Mouse (Mus musculus): ENCODE results near the gene Rprd1b. TPM values are rescaled to one million over a fixed set of nuclear protein-coding genes. Genes with fewer than 3 reads are reported as not detected.

Gene Rprd1b
- 10 to 100 TPM; 28.3 to 37.7 TPM for total RNA-seq (2021)

DNA sequence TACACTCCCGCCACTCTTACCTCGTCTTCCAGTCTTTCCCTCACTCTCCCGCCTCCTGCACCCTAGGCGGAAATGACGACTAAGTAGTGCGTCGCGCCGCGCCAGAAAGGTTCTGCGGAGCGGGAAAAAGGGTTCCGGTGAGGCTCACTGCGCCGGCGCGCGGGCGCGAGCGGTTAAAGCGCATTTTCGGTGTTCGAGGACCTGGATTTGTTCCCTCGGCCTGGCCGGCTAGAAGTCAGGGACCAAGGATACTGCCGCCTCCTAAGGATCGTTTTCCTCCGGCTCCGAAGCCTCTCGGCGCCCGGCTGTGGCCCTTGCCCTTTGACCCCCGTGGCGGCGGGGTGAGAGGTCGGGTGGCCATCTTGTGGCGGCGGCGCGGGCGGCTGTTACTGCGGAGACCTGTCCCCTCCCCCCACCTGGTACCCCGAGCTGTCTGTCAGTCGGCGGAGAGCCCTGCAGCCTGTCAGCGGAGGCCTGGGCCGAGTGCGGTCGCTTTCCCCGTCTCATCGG, at the start of gene Rprd1b, which contains the start of gene Tti1:
Gene Rprd1b, plus strand, starts transcription at position 144 of the 510 bp plus-strand sequence.
Gene Tti1, minus strand, starts transcription at position 80 of the 510 bp plus-strand sequence.
- peak; percentile 95 to 98 for DNase-seq
- intact Hi-C loops (cut with DNase I), result no loop called here

DNA sequence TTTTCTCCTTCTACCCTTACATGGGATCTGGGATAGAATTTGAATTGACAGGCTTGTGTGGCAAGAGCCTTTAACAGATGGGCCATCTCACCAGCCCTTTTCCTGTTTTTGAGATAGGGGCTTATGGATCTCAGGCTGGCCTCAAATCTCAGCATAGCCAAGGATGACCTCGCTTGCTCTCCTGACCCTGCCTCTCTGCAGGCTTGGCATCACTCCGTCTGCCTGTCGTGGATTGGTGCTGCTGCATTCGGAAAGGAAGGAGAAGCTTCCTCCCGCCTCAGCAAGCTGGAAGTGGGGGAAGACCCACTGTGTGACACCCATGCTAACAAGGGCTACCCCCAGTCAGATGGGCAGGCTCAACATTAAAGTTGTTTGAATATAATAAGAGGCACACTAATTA, 49.1 kb upstream of the Rprd1b start:
- intact Hi-C loops (cut with DNase I), result no loop called here

DNA sequence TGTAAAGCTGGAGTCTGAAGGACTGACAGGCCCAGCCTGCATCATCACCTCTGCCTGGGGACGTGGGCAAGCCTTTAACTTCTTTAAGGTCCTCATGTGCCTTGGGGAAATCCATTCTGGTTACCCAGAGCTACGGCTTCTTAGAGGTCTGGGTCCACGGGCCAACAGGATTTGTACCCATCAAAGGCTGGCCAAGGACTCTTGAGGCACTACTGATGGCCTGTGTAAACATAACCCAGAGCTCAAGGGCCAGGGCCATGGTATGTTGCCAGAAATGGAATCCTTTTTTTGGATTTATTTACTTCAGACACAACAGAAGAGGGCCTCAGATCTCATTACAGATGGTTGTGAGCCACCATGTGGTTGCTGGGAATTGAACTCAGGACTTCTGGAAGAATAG, 45.6 kb upstream of the Rprd1b start:
- intact Hi-C loops (cut with DNase I), result no loop called here
- DNase-seq, result no peak

More for the DNA sequence above, 49.1 kb upstream of the Rprd1b start:
- DNase-seq, result no peak

DNA sequence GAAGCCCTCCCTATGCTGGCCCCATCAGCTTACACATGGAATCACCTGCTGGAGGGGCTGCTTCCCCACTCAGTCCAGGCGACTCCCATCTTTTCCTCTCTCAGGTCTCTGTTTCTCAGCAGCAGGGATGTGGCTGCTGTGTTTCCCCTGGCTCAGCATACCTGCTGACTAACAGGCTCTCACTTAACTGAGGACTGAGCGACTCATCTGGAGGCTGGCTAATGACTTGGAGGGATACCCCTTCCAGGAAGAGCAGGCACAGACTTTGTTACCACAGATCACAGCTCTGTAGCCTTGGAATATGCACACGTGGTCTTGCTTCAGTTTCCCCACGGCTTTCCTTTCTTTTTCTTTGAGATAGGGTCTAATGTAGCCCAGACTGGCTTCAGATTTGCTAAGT, 45.0 kb upstream of the Rprd1b start:
- no peak for DNase-seq
- intact Hi-C loops (cut with DNase I), result no loop called here

DNA sequence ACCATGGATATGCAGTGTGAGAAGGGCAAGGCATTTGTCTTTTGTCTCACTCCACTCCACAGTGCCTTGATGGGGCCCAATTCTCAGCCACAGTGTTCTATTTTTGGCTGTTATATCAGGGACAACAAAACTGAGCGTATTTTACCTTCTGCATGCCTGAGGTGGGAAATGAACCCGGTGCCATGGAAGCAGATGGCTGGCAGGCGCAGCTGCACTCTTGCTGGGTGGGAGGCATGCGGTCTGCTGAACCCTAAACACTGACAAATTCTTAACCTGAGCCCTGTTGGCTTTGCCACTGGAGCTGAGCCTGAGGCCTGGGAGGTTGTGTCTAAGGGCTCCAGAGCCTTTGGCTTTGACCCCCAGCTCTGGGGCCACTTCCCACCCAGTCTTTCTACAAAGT, 42.7 kb upstream of the Rprd1b start:
- no peak for DNase-seq
- intact Hi-C loops (cut with DNase I), result no loop called here

DNA sequence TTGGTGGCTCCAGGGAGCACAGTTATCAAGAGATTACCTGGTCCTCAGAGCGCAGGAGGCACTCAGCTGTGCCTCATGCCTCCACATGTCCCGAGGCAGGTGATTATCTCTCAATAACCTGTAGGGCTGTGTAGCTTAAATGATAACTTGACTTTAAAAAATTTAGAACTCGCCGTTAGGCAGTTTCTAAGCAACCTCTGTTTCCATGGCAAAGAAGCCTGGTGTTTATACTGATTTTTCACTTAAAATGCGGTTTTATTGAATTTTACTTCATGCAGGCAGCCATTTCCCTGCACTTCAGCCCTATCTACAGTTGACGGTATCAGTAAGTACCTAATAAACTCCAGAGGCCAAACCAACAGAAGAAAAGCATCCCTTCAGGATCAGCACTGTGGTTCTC, 42.1 kb upstream of the Rprd1b start:
- intact Hi-C loops (cut with DNase I), result no loop called here
- no peak for DNase-seq

GRCm38 (mm10) chr2:157988416-157989190, 39.7 kb upstream of the Rprd1b start:
- intact Hi-C loops (cut with DNase I), result no loop called here
- DNase-seq, result no peak

GRCm38 (mm10) chr2:157989946-157990345, 38.4 kb upstream of the Rprd1b start:
- intact Hi-C loops (cut with DNase I), result loop anchor here (1.0 to 5.0 kb wide), 3 partner anchors 212 to 383 kb away; no protein-coding TSS in a partner anchor
- no peak for DNase-seq

DNA sequence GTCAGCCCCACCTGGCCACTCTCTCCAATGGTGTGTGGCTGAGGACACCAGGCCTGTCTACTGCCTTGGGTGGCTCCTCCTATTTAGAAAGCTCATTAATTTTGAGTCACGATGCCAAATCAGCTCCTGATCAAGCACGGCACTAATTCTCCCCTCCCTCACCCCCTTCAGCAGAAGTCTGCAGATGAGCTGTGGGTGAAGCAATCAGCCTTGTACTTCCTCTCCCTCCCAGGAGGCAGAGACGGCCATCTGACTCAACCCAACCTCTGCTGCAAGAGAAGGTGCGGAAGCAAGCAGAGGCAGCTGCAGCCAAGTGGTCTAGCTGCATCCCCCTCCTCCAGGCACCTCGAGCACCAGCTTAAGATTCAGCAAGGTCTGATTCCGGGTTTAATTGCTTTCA, 37.3 kb upstream of the Rprd1b start:
- intact Hi-C loops (cut with DNase I), result loop anchor here (5.0 kb wide), 2 partner anchors 211 to 384 kb away; no protein-coding TSS in a partner anchor
- no peak for DNase-seq

- intact Hi-C loops (cut with DNase I), result loop anchor here (5.0 kb wide), 2 partner anchors 210 to 385 kb away; no protein-coding TSS in a partner anchor
- DNase-seq, result no peak
Observed at GRCm38 (mm10) chr2:157992501-157992900, 35.8 kb upstream of the Rprd1b start.

GRCm38 (mm10) chr2:157998817-157999216, 29.5 kb upstream of the Rprd1b start:
- no peak for DNase-seq
- intact Hi-C loops (cut with DNase I), result no loop called here

GRCm38 (mm10) chr2:158004620-158005019, 23.7 kb upstream of the Rprd1b start:
- intact Hi-C loops (cut with DNase I), result no loop called here
- no peak for DNase-seq

GRCm38 (mm10) chr2:158005641-158006040, 22.7 kb upstream of the Rprd1b start:
- intact Hi-C loops (cut with DNase I), result no loop called here
- DNase-seq, result no peak

DNA sequence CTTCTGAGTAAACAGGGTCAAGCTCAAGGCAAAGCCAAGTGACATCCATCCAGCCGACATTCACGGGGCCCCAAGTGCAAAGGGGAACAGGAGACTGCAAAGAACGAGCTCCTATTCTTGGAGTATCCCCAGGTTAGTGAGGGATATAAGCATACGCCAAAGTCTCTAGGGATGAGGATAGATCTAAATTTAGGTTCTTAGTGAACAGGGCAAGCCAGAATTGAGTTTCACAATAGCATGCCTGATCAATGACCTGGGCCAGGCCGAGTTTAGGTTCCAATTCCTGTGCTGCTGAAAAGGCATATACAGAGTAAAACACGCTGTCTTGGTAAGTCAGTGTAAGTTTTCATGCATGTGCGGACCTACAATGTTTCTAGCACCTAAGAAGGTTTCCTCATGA, 18.9 kb upstream of the Rprd1b start:
- DNase-seq, result no peak
- intact Hi-C loops (cut with DNase I), result no loop called here

- no peak for DNase-seq
- intact Hi-C loops (cut with DNase I), result no loop called here
Observed at GRCm38 (mm10) chr2:158012608-158013007, 15.7 kb upstream of the Rprd1b start.

GRCm38 (mm10) chr2:158017330-158017729, 11.0 kb upstream of the Rprd1b start:
- DNase-seq, result no peak
- intact Hi-C loops (cut with DNase I), result no loop called here

GRCm38 (mm10) chr2:158027855-158028353, 393 bp upstream of the Rprd1b start:
- intact Hi-C loops (cut with DNase I), result no loop called here
- no peak for DNase-seq

DNA sequence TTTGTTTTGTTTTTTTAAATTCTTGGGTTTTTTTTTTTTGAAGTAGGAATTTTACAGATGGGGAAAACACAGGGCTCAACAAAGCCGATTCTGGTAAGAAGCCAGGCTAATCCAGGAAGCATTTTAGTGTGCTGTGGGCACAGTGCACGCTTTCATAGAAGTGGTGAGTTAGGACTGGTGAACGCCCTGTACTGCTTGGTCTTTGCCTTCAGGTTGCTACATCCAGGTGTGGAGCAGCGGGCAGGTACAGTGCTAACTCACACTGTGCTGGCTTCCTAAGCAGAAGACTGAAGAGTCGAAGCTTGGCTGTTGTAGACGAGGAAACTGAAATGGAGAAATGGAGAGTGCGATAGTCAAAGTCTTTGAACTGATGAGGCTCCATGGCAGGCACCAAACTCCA, 1.7 kb downstream of the Rprd1b start:
- no peak for DNase-seq
- intact Hi-C loops (cut with DNase I), result no loop called here

- intact Hi-C loops (cut with DNase I), result no loop called here
- DNase-seq, result no peak
Observed at GRCm38 (mm10) chr2:158035813-158036212, 7.5 kb downstream of the Rprd1b start.

GRCm38 (mm10) chr2:158036408-158036807, 8.1 kb downstream of the Rprd1b start:
- intact Hi-C loops (cut with DNase I), result no loop called here
- DNase-seq, result no peak

GRCm38 (mm10) chr2:158036953-158037352, 8.7 kb downstream of the Rprd1b start:
- intact Hi-C loops (cut with DNase I), result no loop called here
- no peak for DNase-seq

- no peak for DNase-seq
- intact Hi-C loops (cut with DNase I), result no loop called here
Observed at GRCm38 (mm10) chr2:158037571-158037970, 9.3 kb downstream of the Rprd1b start.

All from heart, postnatal 36 days (tissue).